Mouse (Mus musculus): ENCODE results near the gene Utp11. TPM values are rescaled to one million over a fixed set of nuclear protein-coding genes. Genes with fewer than 3 reads are reported as not detected.

Utp11 gene
- polyA plus RNA-seq, 1 experiment from 2014 or later: 58.4 TPM

DNA sequence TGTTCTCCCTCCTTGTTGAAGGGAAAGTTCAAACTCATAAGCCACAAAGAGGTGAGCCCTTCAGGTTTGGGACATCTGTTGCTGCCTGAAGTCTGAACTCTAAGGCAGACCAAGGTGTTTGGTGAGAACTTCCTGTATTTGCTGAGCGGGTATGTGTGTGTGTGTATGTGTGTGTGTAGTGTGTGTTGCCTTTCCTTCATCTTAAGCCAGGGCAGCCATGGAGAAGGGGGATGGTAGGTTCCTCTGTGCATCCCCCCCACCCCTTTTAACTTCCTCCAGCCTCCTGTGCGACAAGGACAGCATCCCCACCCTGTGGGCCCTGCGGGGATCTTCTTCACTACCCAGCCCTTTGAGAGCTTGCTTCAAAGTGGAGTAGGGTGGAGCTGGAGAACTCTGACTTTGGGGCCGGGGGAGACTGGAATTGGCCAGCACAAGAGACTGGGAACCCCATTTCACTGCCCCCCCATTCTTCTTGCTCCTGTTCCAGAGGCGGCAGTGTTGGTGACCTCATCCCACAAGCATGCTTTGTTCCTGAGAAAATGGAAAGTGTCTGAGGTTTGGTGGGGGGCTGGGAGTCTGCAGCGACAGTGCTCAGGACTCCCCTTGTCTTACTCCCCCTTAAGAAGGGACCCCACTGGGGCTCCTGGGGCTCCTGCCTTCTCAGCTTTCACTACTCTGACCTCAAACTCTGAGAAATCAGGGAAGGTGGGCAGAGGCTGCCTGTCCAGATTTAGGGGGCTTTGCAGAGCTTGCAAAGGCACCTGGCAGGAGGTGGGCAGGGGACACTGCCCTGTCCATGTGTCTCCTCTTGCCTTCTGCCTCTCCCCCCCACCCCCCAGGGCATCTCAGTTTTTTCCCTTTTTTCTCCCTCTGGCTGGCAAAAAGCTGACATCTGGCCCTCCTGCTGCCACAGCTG, 10.7 kb upstream of the Utp11 start:
- peak overlapping the region; percentile 57 for H3K4me2 ChIP-seq
- H3K4me1 ChIP-seq (replicated peaks): peaks cover 80% of the 10 kb centered on the region
- H3K9me3 ChIP-seq (replicated peaks): no peaks in the 10 kb centered on the region
- peak overlapping the region; percentile 92 for H3K27ac ChIP-seq (ENCODE audit: poor library complexity, severe bottlenecking)
- H3K9ac ChIP-seq: peak overlapping the region; percentile 59
- peaks cover 23% of the 10 kb centered on the region for H3K36me3 ChIP-seq
- 9% methylated on average over 6 of the region's 6 CpGs for WGBS
- H3K4me3 ChIP-seq: peak overlapping the region; percentile 15
- ATAC-seq (ENCODE audit: insufficient number of reproducible peaks, low FRiP score): no peak
- H3K27me3 ChIP-seq (replicated peaks): no peaks in the 10 kb centered on the region

GRCm38 (mm10) chr4:124703406-124703805, 10.0 kb upstream of the Utp11 start:
- H3K36me3 ChIP-seq: peaks cover 23% of the 10 kb centered on the region
- H3K27me3 ChIP-seq (replicated peaks): no peaks in the 10 kb centered on the region
- H3K4me3 ChIP-seq: 0 out of 2 replicates have a peak overlapping the region, but pooled peaks have one; percentile 12
- H3K4me1 ChIP-seq (replicated peaks): peaks cover 74% of the 10 kb centered on the region
- H3K4me2 ChIP-seq: peak overlapping the region; percentile 57
- no peaks in the 10 kb centered on the region for H3K9me3 ChIP-seq (replicated peaks)
- H3K9ac ChIP-seq: peak overlapping the region; percentile 59
- 26% methylated on average over 2 of the region's 2 CpGs for WGBS
- ATAC-seq (ENCODE audit: insufficient number of reproducible peaks, low FRiP score): no peak
- peak overlapping the region; percentile 92 for H3K27ac ChIP-seq (ENCODE audit: poor library complexity, severe bottlenecking)

DNA sequence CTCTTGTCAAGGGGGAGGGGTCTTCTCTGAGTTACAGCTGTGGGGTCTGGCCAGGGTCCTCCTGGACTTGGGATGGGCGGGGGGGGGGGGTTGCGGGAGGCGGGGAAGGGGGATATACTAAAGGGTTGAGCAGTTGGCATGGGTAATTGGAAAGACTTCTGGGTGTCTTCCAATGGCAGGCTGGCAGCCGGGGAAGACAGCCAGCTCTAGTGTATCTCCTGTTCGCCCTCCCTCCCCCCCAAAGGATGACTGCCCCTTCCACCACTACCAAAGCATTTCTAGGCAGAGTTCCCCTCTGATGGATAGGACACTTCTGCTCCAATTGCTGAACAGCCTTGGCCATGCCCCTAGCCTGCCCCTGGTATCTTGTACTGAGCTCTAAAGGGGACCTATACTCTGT, 8.5 kb upstream of the Utp11 start:
- peak overlapping the region; percentile 94 for H3K4me2 ChIP-seq
- peak overlapping the region; percentile 93 for H3K4me3 ChIP-seq
- no peak for ATAC-seq (ENCODE audit: insufficient number of reproducible peaks, low FRiP score)
- WGBS: 40% methylated on average over 2 of the region's 5 CpGs
- H3K27ac ChIP-seq (ENCODE audit: poor library complexity, severe bottlenecking): peak overlapping the region; percentile 84
- H3K9ac ChIP-seq: peak overlapping the region; percentile 97
- no peaks in the 10 kb centered on the region for H3K27me3 ChIP-seq (replicated peaks)
- H3K9me3 ChIP-seq (replicated peaks): no peaks in the 10 kb centered on the region
- peaks cover 62% of the 10 kb centered on the region for H3K4me1 ChIP-seq (replicated peaks)
- peaks cover 13% of the 10 kb centered on the region for H3K36me3 ChIP-seq

DNA sequence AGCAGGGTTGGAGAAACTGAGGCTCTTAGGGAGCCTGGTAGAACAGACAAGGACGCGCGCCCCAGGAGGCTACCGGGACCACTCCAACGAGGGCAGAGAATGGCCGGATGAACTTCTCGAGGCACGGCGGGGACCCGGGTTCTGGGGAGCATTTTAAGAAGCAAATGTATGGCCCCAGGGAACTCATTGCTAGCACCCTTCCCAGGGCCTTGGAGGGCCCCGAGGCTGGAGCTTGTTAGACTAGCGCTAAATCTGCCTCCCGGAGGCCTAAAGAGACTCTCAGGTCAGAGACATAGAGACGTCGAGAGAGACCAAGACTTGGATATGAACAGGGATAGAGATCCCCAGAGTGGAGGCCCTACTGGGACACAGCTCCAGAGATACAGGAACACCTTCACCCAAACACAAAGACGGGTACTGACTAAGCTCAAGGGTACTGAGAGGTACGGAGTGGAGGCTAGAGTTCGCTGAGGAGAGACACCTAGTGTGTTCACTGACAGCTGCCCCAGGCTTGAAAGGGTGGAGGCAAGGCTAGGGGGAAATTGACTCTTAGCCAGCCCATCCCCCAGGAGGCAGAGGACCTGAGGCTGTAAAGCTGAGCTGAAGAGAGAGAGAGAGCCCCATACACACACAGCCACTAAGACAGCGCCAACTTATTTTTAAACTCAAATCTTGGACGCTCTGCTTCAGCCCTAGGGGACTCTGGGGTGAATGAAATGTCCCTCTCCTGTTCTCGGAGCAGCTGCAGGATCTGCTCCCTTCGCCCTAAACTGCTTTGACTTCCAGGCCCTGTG, 7.8 kb upstream of the Utp11 start:
- Histone ChIP-seq H3K27ac (ENCODE audit: poor library complexity, severe bottlenecking) (peak overlapping the region; percentile 84), H3K36me3 (peaks cover 9% of the 10 kb centered on the region), H3K4me2 (peak overlapping the region; percentile 94), H3K9me3 (replicated peaks) (no peaks in the 10 kb centered on the region), H3K4me3 (peak overlapping the region; percentile 93), H3K27me3 (replicated peaks) (0 out of 2 replicates have a peak, but pooled peaks cover 2% of the 10 kb centered on the region), H3K4me1 (replicated peaks) (peaks cover 59% of the 10 kb centered on the region), H3K9ac (peak overlapping the region; percentile 97)
- WGBS: 2% methylated on average over 22 of the region's 22 CpGs
- ATAC-seq (ENCODE audit: insufficient number of reproducible peaks, low FRiP score): no peak

DNA sequence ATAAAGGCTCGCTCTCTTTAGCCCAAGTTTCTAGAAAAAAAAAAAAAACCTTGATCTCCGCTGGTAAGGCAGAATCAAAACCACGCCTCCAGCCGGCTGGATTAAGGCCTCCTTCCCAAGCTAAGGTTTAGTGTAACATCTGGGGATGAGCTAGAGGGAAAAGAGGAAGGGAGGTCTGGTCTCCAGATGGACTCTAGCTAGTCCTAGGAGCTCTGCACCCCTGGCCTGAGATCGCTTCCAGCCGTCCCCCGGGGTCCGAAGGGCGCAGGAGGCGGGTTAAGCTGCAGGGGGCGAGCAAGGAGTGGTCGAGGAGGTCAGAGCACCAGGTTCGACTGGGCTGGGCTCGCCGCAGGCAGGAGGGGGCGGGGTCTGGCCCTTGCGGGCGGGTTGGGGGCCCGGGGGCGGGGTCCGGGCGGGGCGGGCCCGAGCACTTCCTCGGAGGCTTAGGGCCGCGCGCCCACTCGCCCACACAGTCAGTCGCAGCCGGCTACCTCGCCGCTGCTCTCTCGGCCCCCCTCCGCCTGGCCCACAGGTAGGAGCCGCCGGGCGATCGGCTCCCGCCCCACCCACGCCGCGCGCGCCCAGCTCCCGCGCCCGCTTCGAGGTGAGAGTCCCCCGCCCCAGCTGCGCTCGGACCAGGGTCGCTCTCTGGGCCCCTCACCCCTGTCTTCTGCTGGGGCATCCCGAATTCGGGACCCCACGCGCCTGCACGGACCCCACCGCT, 7.0 kb upstream of the Utp11 start, which contains the start of gene Fhl3:
Gene Fhl3, plus strand, starts transcription at position 454 of the 724 bp plus-strand sequence.
- H3K36me3 ChIP-seq: peaks cover under 1% of the 10 kb centered on the region; the same call in 1 of the 2 replicates
- peaks cover 57% of the 10 kb centered on the region for H3K4me1 ChIP-seq (replicated peaks)
- peak within 1 kb of the TSS; percentile 93 for H3K4me3 ChIP-seq
- peak within 1 kb of the TSS; percentile 97 for H3K9ac ChIP-seq
- no peaks in the 10 kb centered on the region for H3K9me3 ChIP-seq (replicated peaks)
- peak; percentile 83 for ATAC-seq (ENCODE audit: insufficient number of reproducible peaks, low FRiP score)
- WGBS: under 1% methylated on average over 46 of the region's 59 CpGs
- peak within 1 kb of the TSS; percentile 94 for H3K4me2 ChIP-seq
- peak within 1 kb of the TSS; percentile 84 for H3K27ac ChIP-seq (ENCODE audit: poor library complexity, severe bottlenecking)
- H3K27me3 ChIP-seq (replicated peaks): 0 out of 2 replicates have a peak, but pooled peaks cover 6% of the 10 kb centered on the region

DNA sequence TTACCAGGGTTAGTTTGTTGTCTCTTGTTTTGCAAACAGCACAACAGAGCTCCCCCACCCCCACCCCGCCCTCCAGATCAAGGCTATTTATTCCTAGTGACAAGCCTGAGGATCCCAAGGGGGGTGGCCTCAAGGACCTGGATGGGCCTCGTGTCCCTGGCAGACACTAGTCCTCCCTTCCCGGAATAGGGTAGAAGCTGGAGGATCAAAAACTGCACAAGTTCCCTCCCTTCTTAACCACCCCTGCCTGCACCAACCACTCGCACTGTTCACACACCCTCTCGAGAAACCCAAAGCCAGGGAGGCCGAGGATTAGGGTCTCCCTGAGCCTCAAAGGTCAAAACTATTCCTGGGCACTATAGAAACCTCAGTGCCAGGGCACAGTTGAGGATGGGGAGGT, 6.4 kb upstream of the Utp11 start:
- Histone ChIP-seq H3K36me3 (no peaks in the 10 kb centered on the region), H3K4me3 (peak overlapping the region; percentile 93), H3K27ac (ENCODE audit: poor library complexity, severe bottlenecking) (no peak overlapping the region), H3K9ac (peak overlapping the region; percentile 97; the same call in 1 of the 2 replicates), H3K27me3 (replicated peaks) (0 out of 2 replicates have a peak, but pooled peaks cover 6% of the 10 kb centered on the region), H3K4me1 (replicated peaks) (peaks cover 50% of the 10 kb centered on the region), H3K9me3 (replicated peaks) (no peaks in the 10 kb centered on the region), H3K4me2 (peak overlapping the region; percentile 94)
- ATAC-seq (ENCODE audit: insufficient number of reproducible peaks, low FRiP score): no peak
- 19% methylated on average over 6 of the region's 6 CpGs for whole genome bisulfite sequencing

DNA sequence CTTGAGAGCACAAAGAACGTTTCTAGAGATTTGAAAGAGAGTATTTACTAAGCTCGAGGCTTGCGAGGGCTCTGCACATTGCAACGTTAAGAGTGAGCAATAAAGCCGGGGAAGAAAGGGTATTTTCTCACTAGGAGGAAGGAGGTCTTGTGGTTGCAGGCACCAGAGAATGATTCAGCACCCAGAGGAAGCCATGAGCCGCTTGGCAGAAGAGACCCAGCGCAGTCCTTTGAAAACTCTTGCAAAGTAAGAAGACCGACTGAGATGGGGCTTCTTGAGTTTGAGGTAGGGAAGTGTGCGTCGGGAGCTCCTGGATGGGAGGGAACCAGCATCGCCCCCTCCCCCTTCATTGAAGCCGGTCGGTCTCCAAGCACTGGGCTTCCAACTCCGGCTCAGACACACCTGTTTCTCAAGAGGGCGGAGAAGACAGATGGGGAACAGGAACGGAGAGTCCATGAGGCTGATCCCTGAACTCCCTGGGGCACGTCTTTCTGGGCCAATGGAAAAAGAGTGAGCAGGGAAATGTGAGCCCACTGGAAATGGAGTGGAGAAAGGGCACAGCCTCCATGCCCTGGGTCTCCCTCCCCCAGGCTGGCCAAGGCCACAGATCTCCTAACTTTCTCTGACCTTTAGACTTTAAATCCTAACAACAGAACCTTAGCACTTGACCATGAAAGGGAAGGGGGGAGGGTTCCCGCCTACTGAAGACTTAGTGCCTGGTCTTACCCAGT, 2.6 kb upstream of the Utp11 start:
- Histone ChIP-seq H3K27ac (ENCODE audit: poor library complexity, severe bottlenecking) (no peak overlapping the region), H3K4me1 (replicated peaks) (peaks cover 31% of the 10 kb centered on the region), H3K27me3 (replicated peaks) (0 out of 2 replicates have a peak, but pooled peaks cover 6% of the 10 kb centered on the region), H3K9me3 (replicated peaks) (no peaks in the 10 kb centered on the region), H3K36me3 (no peaks in the 10 kb centered on the region), H3K4me2 (peak overlapping the region; percentile 16; the same call in 1 of the 2 replicates), H3K4me3 (no peak overlapping the region), H3K9ac (no peak overlapping the region; the same call in 1 of the 2 replicates)
- whole genome bisulfite sequencing: 16% methylated on average over 18 of the region's 18 CpGs
- ATAC-seq (ENCODE audit: insufficient number of reproducible peaks, low FRiP score): no peak

DNA sequence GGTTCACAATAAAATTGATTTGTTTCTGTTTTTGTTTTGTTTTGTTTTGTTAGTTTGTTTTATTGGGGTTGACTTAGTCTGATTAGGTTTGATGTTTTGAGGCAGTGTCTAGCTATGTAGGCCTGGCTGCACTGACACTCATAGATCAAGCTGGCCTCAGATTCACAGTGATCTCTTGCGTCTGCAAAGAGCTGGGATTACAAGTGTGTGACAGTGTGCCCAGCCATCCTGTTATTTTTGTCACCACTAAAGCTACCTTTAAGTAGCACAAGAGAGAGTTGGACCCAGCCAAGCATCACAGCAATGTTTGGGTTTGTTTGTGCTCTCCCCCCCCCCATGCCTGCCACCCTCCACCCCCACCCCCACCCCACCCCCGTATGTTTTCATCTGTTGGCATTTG, 1.2 kb upstream of the Utp11 start:
- WGBS: 74% methylated on average over 2 of the region's 2 CpGs
- ATAC-seq (ENCODE audit: insufficient number of reproducible peaks, low FRiP score): no peak
- H3K27me3 ChIP-seq (replicated peaks): 0 out of 2 replicates have a peak, but pooled peaks cover 6% of the 10 kb centered on the region

DNA sequence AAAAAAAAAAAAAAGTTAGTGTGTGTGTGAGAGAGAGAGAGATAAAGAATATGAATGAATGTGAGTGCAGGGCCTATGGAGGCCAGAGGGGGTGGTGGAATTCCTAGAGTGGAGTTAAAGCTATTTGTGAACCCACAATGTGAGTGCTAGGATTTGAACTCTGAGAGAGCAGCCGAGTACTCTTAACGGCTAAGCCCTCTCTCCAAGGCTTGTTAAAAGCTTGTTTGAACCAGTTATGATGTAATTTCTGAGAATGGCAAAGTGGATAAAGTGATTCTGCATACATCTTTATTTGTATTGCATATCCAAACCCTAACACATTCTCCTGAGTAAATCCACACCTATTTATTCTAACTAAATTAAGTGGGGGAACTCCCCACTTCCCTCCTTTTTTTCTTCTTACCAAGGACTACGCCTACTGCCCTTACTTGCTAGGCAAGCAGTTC, 961 bp downstream of the Utp11 start:
- H3K9ac ChIP-seq: peak overlapping the region; percentile 90
- H3K27ac ChIP-seq (ENCODE audit: poor library complexity, severe bottlenecking): 0 out of 2 replicates have a peak overlapping the region, but pooled peaks have one; percentile 17
- WGBS: 58% methylated on average over 3 of the region's 3 CpGs
- H3K4me3 ChIP-seq: peak overlapping the region; percentile 84
- 0 out of 2 replicates have a peak, but pooled peaks cover 6% of the 10 kb centered on the region for H3K27me3 ChIP-seq (replicated peaks)
- peaks cover 16% of the 10 kb centered on the region; the same call in 1 of the 2 replicates for H3K36me3 ChIP-seq
- peaks cover 28% of the 10 kb centered on the region for H3K4me1 ChIP-seq (replicated peaks)
- H3K9me3 ChIP-seq (replicated peaks): no peaks in the 10 kb centered on the region
- peak overlapping the region; percentile 86 for H3K4me2 ChIP-seq
- ATAC-seq (ENCODE audit: insufficient number of reproducible peaks, low FRiP score): no peak

More for the DNA sequence above, 1.2 kb upstream of the Utp11 start:
- H3K4me3 ChIP-seq: no peak overlapping the region
- H3K36me3 ChIP-seq: no peaks in the 10 kb centered on the region
- no peak overlapping the region for H3K9ac ChIP-seq
- H3K27ac ChIP-seq (ENCODE audit: poor library complexity, severe bottlenecking): no peak overlapping the region
- no peaks in the 10 kb centered on the region for H3K9me3 ChIP-seq (replicated peaks)
- H3K4me1 ChIP-seq (replicated peaks): peaks cover 30% of the 10 kb centered on the region
- H3K4me2 ChIP-seq: no peak overlapping the region

Data from heart, embryonic 12.5 days (tissue).